Mouse (Mus musculus): ENCODE results near the gene Bag2.

DNA sequence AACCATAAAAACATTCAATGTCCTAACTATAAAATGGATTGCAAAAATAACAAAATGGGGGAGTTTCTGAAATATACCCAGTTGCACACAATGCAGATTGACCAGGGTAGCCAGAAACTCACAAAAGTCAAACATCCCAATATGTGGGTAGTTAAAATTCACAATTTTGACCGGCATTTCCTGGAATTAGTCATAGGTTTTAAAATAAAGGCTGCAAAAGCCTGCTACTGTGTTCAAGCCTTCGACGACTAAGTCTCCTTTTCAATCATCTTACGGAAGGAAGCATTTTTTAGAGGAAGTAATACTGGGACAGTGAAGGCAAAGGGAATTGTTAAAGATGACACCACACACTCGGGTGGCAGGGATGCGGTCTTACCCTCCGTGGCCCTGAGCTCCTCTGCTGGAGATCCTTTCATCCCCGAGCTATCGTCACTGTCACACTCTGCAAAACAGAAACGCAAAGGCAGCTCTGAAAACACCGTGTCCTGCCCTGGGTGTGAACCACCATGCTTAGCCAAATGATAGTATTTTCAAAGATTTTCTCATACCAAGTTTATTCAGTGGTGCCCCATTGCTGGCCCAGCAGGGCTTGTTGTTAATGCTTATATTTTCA lies 8.0 kb upstream of the Bag2 start:
- no peak for TF ChIP-seq EP300 (IDR thresholded peaks at IDR 0.05)
- no peak for TF ChIP-seq CTCF (IDR thresholded peaks at IDR 0.05)
